Mouse (Mus musculus): Measurements from ENCODE around the gene Gtf2h5. TPM values are rescaled to one million over a fixed set of nuclear protein-coding genes. Genes with fewer than 3 reads are reported as not detected.
A peak's percentile ranks its signal among the peaks of the same experiment; 100 is the strongest.

The Gtf2h5 gene
- 145 and 157 TPM in 2 replicates for polyA plus RNA-seq (2015; fragmentation: Nextera tagmentation; extraction: Ambion mirVana)

DNA sequence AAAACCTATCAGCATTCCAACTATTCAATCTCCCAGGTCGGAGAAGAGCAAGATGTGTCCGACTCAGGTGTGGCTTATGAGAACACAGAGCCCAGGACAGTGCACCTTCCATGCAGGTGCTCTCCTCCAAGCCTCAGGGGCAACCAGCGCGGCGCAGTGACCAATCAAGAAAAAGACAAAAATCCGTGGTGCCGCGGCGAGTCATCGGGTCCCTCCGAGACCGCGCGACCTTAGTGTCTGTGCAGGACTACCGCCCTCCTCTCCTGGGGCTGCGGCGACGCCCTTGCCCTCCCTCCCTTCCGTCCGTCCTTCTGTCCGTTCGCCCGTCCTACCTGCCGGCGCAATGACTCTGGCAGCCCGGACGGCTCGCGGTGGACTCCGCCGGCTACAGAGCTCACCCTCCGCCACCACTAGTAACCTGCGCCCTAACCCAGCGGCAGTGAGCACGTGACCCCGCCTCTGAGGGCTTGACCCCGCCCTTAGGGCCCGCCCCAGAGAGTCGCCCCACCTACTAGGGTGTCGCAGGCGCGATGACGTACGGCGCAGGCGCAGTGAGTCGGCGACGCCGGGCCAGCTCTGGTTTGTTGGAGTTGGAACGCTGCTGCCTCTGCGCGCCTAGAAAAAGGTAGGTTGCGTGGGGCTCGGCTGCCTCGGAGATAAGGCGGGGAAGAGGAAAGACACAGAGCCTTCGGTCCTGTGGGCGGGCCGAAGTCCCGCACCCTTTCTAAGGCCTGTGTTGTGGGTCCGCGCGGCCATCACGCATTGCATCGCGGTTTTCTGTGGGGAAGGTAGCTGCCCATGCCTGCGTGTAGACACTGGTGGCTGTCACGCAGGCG lies at the start of gene Gtf2h5, which contains the start of gene Serac1:
Gene Gtf2h5 (plus strand): TSS at position 500 of the 836 bp plus-strand sequence.
Gene Serac1 (minus strand): TSS at position 455 of the 836 bp plus-strand sequence.
- WGBS = under 1% methylated on average over 70 of the region's 70 CpGs
- peak within 1 kb of the TSS; percentile 88 for H3K4me2 ChIP-seq (replicated peaks; ENCODE audit: low read depth)
- peak within 1 kb of the TSS; percentile 84 for H3K4me3 ChIP-seq (ENCODE audit: low read depth, low read length)
- H3K27ac ChIP-seq (ENCODE audit: low read depth, low read length) = peak within 1 kb of the TSS; percentile 90
- ATAC-seq = peak; percentile 96
- peak within 1 kb of the TSS; percentile 79 for H3K9ac ChIP-seq (ENCODE audit: low read depth, low read length)
- no peaks in the 10 kb centered on the region for H3K9me3 ChIP-seq (ENCODE audit: control insufficient read depth)
- peaks cover 3% of the 10 kb centered on the region for H3K36me3 ChIP-seq (ENCODE audit: control insufficient read depth, insufficient read depth)
- TF ChIP-seq CTCF (IDR thresholded peaks at IDR 0.05; ENCODE audit: low read depth) = no peak
- 0 out of 2 replicates have a peak, but pooled peaks cover 5% of the 10 kb centered on the region for H3K4me1 ChIP-seq (replicated peaks; ENCODE audit: control insufficient read depth, insufficient read depth, low read length)
- no peaks in the 10 kb centered on the region for H3K27me3 ChIP-seq (replicated peaks; ENCODE audit: control insufficient read depth, insufficient read depth, low read length)

DNA sequence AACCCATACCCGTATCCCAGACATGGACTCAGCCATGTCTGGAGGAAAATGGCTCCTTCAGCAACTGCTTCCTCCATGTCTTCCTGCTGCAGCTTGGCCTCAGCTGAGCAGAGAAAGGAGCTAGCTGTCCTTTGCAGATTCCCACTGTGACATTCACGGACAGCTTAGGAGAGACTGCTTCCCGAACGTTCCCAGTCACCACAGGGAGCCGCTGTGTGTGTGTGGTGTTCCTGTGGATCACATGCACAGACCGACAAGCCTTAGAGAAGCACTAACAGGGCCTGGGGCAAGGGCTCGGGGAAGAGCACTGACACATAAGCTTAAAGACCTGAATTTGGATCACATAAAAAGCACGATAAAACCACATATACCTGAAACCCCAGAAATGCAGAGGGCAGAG lies 43.9 kb upstream of the Gtf2h5 start:
- no peak overlapping the region for H3K4me2 ChIP-seq (replicated peaks; ENCODE audit: low read depth)
- no peaks in the 10 kb centered on the region for H3K9me3 ChIP-seq (ENCODE audit: control insufficient read depth)
- H3K27me3 ChIP-seq (replicated peaks; ENCODE audit: control insufficient read depth, insufficient read depth, low read length) = no peaks in the 10 kb centered on the region
- no peak overlapping the region for H3K4me3 ChIP-seq (ENCODE audit: low read depth, low read length)
- TF ChIP-seq CTCF (IDR thresholded peaks at IDR 0.05; ENCODE audit: low read depth) = no peak
- peaks cover 6% of the 10 kb centered on the region; the same call in 1 of the 2 replicates for H3K4me1 ChIP-seq (replicated peaks; ENCODE audit: control insufficient read depth, insufficient read depth, low read length)
- WGBS = 64% methylated on average over 8 of the region's 8 CpGs
- H3K27ac ChIP-seq (ENCODE audit: low read depth, low read length) = no peak overlapping the region
- H3K36me3 ChIP-seq (ENCODE audit: control insufficient read depth, insufficient read depth) = peaks cover 34% of the 10 kb centered on the region
- no peak for ATAC-seq
- no peak overlapping the region for H3K9ac ChIP-seq (ENCODE audit: low read depth, low read length)

- Histone ChIP-seq H3K4me1 (replicated peaks; ENCODE audit: control insufficient read depth, insufficient read depth, low read length) (peaks cover 6% of the 10 kb centered on the region; the same call in 1 of the 2 replicates), H3K36me3 (ENCODE audit: control insufficient read depth, insufficient read depth) (peaks cover 34% of the 10 kb centered on the region), H3K9me3 (ENCODE audit: control insufficient read depth) (no peaks in the 10 kb centered on the region), H3K9ac (ENCODE audit: low read depth, low read length) (no peak overlapping the region), H3K27ac (ENCODE audit: low read depth, low read length) (peak overlapping the region; percentile 68), H3K4me2 (replicated peaks; ENCODE audit: low read depth) (no peak overlapping the region), H3K27me3 (replicated peaks; ENCODE audit: control insufficient read depth, insufficient read depth, low read length) (no peaks in the 10 kb centered on the region), H3K4me3 (ENCODE audit: low read depth, low read length) (no peak overlapping the region)
- ATAC-seq = peak; percentile 74
- 49% methylated on average over 8 of the region's 8 CpGs for WGBS
- TF ChIP-seq CTCF (IDR thresholded peaks at IDR 0.05; ENCODE audit: low read depth) = no peak
Measured at GRCm38 (mm10) chr17:6036458-6036857, 43.1 kb upstream of the Gtf2h5 start.

DNA sequence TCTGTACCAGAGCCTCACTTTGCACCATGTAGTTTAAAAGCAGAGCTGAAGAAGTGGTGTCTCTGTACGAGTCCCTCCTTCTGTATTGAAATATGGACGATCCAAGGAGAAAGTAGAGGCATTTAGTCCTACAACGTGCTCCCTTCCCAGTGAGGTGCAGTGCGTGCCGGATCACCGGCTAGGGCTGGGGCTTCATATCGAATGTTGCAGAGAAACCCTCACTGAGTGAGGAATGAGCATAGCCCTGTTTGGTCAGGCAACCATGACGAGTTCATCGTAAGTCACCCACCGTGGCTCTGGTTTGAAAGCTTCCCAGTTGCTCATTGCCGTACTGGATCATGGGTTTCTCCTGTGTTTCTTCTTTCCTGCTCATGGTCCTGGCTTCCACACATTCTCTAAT lies 42.7 kb upstream of the Gtf2h5 start:
- TF ChIP-seq CTCF (IDR thresholded peaks at IDR 0.05; ENCODE audit: low read depth) = no peak
- Histone ChIP-seq H3K9ac (ENCODE audit: low read depth, low read length) (no peak overlapping the region), H3K9me3 (ENCODE audit: control insufficient read depth) (no peaks in the 10 kb centered on the region), H3K36me3 (ENCODE audit: control insufficient read depth, insufficient read depth) (peaks cover 34% of the 10 kb centered on the region), H3K27ac (ENCODE audit: low read depth, low read length) (peak overlapping the region; percentile 68), H3K4me3 (ENCODE audit: low read depth, low read length) (no peak overlapping the region), H3K4me2 (replicated peaks; ENCODE audit: low read depth) (no peak overlapping the region), H3K4me1 (replicated peaks; ENCODE audit: control insufficient read depth, insufficient read depth, low read length) (peaks cover 6% of the 10 kb centered on the region; the same call in 1 of the 2 replicates), H3K27me3 (replicated peaks; ENCODE audit: control insufficient read depth, insufficient read depth, low read length) (no peaks in the 10 kb centered on the region)
- 83% methylated on average over 11 of the region's 11 CpGs for WGBS
- 0 out of 2 replicates have a peak, but pooled peaks have one; percentile 6 for ATAC-seq

GRCm38 (mm10) chr17:6037507-6037906 lies 42.1 kb upstream of the Gtf2h5 start:
- WGBS = 65% methylated on average over 10 of the region's 10 CpGs
- no peaks in the 10 kb centered on the region for H3K9me3 ChIP-seq (ENCODE audit: control insufficient read depth)
- no peak for TF ChIP-seq CTCF (IDR thresholded peaks at IDR 0.05; ENCODE audit: low read depth)
- no peaks in the 10 kb centered on the region for H3K27me3 ChIP-seq (replicated peaks; ENCODE audit: control insufficient read depth, insufficient read depth, low read length)
- H3K4me2 ChIP-seq (replicated peaks; ENCODE audit: low read depth) = no peak overlapping the region
- peak; percentile 51 for ATAC-seq
- H3K4me1 ChIP-seq (replicated peaks; ENCODE audit: control insufficient read depth, insufficient read depth, low read length) = peaks cover 6% of the 10 kb centered on the region; the same call in 1 of the 2 replicates
- H3K27ac ChIP-seq (ENCODE audit: low read depth, low read length) = peak overlapping the region; percentile 68; the same call in 1 of the 2 replicates
- no peak overlapping the region for H3K9ac ChIP-seq (ENCODE audit: low read depth, low read length)
- peaks cover 31% of the 10 kb centered on the region; the same call in 1 of the 2 replicates for H3K36me3 ChIP-seq (ENCODE audit: control insufficient read depth, insufficient read depth)
- H3K4me3 ChIP-seq (ENCODE audit: low read depth, low read length) = no peak overlapping the region

GRCm38 (mm10) chr17:6052801-6053200 lies 26.8 kb upstream of the Gtf2h5 start:
- H3K27me3 ChIP-seq (replicated peaks; ENCODE audit: control insufficient read depth, insufficient read depth, low read length) = no peaks in the 10 kb centered on the region
- H3K9me3 ChIP-seq (ENCODE audit: control insufficient read depth) = no peaks in the 10 kb centered on the region
- H3K4me3 ChIP-seq (ENCODE audit: low read depth, low read length) = no peak overlapping the region
- TF ChIP-seq CTCF (IDR thresholded peaks at IDR 0.05; ENCODE audit: low read depth) = no peak
- no peak for ATAC-seq
- no peak overlapping the region for H3K4me2 ChIP-seq (replicated peaks; ENCODE audit: low read depth)
- H3K36me3 ChIP-seq (ENCODE audit: control insufficient read depth, insufficient read depth) = peaks cover 22% of the 10 kb centered on the region
- 78% methylated on average over 4 of the region's 4 CpGs for WGBS
- H3K9ac ChIP-seq (ENCODE audit: low read depth, low read length) = no peak overlapping the region
- H3K4me1 ChIP-seq (replicated peaks; ENCODE audit: control insufficient read depth, insufficient read depth, low read length) = no peaks in the 10 kb centered on the region
- H3K27ac ChIP-seq (ENCODE audit: low read depth, low read length) = no peak overlapping the region
